Mouse (Mus musculus) layer of hippocampus, adult 2 months (tissue): ENCODE measurements at regions not wholly inside any gene's neighbourhood (a gene's known extent, or its start where the extent isn't known, plus 50 kb on each side); places are given as distances from the start of the nearest gene placed in this dataset.
A peak's percentile ranks its signal among the peaks of the same experiment; 100 is the strongest.

Source experiments
- DNase-seq, 2 experiments: peaks; one replicate each; pipeline ENCODE4 v3.0.0; 2022; ENCODE audit warnings: low spot score in 2 of 2
- H3K27ac ChIP-seq: fragments of 200-600 bp; 2 replicates; pipeline ENCODE4 v1.8.1; 2022
- H3K4me3 ChIP-seq: fragments of 200-600 bp; 2 replicates; pipeline ENCODE4 v1.8.1; 2022; ENCODE audit warnings: mild to moderate bottlenecking
- CTCF ChIP-seq: fragments of 200-600 bp; conservative IDR thresholded peaks from 2 replicates; pipeline ENCODE4 v1.8.1; 2022; ENCODE audit warnings: antibody characterized with exemption, mild to moderate bottlenecking, moderate library complexity

DNA sequence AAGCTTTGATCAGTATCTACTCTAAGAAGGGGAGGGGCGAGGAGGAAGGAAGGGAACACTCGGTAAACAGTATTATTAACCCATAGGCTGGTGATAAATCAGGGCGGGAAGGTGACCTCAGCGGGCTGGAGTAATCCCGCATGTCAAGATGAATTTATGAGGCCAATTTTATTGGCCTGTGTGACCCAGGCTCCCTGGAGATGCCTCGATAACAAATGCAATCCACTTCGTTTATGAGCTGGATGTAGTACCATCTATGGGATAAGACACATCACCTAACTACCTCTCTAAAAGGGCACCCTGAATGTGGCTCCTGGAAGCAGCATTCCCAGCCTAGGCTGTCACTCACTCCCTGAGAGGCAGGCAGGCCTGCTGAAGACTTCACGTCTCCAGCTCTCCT, 321.2 kb upstream of the Zfp703 start:
- no peak for TF ChIP-seq CTCF
- Histone ChIP-seq H3K27ac (no peak overlapping the region), H3K4me3 (no peak overlapping the region)
- DNase-seq = no peak

GRCm38 (mm10) chr8:26656310-26657075, 320.6 kb upstream of the Zfp703 start:
- H3K27ac ChIP-seq = no peak overlapping the region
- DNase-seq = no peak
- H3K4me3 ChIP-seq = no peak overlapping the region
- no peak for TF ChIP-seq CTCF

- DNase-seq = no peak
- Histone ChIP-seq H3K4me3 (no peak overlapping the region), H3K27ac (no peak overlapping the region)
- peak; percentile 68 for TF ChIP-seq CTCF
Observed at GRCm38 (mm10) chr8:26659381-26659780, 317.7 kb upstream of the Zfp703 start.

- no peak for TF ChIP-seq CTCF
- H3K4me3 ChIP-seq = no peak overlapping the region
- no peak for DNase-seq
- no peak overlapping the region for H3K27ac ChIP-seq
Observed at GRCm38 (mm10) chr8:26669541-26669940, 307.6 kb upstream of the Zfp703 start.

DNA sequence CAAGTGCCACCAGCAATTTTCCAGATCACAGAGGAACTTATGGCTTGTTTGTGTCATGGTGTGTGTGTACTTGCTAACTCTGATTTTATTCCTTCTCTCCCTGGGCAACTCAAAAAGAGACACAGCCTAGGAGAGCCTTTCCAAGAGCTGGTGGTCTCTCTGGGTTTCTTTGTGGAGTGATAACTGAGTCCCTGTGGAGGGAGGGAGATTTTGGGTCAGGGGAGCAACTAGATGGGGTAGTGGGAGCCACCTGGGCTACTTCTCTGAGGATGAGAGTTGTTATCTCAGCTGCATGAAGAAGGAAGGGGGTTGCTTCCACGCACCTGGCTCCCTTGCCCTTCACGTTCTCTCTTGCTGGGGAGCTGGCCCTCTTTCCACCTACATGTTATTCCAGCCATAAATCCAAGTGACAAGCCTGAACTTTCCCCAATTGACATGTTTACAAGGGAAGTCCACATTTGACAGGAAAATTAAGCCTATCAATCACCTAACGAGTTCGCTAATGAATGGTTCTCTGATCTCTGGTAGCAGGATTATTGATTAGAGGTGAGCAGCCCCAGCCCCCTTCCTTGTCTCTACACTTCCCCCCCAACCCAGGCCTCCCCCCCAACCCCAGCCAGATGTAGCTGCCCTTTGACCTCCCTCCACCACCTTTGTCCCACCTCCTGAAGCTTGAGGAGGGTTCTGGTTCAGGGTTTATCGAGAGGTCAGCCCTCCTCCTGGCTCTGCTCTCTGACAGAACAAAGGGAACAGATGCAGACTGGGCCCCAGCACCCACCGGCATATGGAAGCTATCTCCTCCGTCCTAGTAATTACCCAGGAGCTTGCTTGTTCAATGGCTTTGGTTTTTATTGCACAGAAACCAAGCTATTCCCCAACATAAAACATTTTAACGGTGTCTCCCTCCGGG, 304.4 kb upstream of the Zfp703 start:
- Histone ChIP-seq H3K4me3 (no peak overlapping the region), H3K27ac (no peak overlapping the region)
- no peak for DNase-seq
- no peak for TF ChIP-seq CTCF

GRCm38 (mm10) chr8:26677584-26678138, 299.5 kb upstream of the Zfp703 start:
- H3K4me3 ChIP-seq = peak overlapping the region; percentile 34; the same call in 1 of the 2 replicates
- DNase-seq = no peak
- TF ChIP-seq CTCF = no peak
- no peak overlapping the region for H3K27ac ChIP-seq

DNA sequence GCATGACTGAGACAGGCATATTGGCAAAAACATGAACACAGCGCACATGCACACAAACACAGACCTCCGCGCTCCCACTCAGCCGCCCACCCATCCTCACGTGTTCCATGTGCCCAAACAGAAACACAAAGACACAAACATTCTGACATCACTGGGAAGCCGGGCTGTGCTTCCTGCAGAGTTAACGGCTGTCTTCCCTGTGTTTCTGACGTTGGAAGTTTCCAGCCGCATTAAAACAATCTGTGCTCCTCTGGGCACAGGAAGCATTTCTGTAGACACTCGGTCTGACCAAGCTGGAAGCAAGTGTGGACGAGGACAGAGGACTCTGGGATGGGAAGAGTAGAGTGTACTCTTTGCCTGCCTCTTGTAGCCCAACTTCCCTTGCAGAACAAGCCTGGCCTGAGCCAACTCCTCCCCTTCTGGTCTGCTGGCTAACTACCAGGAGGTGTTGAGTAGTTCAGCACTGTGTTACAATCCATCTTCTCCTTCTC, 296.2 kb upstream of the Zfp703 start:
- peak; percentile 79 to 85 for DNase-seq
- TF ChIP-seq CTCF = no peak
- Histone ChIP-seq H3K27ac (no peak overlapping the region), H3K4me3 (no peak overlapping the region)

DNA sequence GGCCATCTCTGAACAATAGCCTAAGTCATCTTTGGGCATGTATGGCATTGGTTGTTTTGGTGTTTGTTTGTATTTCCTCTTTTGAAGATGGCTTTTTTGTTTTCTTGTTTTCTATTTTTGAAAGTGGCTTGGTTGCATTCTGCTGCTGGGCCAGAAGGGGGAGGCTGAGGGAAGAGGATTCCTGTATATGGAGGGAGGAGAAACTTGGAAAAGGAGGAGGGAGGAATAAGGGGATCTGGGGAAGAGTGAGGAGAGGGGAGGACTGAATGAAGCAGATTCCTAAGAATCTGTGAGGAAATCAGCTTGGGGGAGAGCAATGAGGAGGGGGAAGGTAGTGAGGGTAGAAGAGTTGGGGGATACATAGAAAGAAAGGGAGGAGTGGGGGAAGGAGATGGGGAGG, 290.0 kb upstream of the Zfp703 start:
- DNase-seq = peak; percentile 15 to 34
- Histone ChIP-seq H3K4me3 (no peak overlapping the region), H3K27ac (no peak overlapping the region)
- peak; percentile 82 for TF ChIP-seq CTCF

DNA sequence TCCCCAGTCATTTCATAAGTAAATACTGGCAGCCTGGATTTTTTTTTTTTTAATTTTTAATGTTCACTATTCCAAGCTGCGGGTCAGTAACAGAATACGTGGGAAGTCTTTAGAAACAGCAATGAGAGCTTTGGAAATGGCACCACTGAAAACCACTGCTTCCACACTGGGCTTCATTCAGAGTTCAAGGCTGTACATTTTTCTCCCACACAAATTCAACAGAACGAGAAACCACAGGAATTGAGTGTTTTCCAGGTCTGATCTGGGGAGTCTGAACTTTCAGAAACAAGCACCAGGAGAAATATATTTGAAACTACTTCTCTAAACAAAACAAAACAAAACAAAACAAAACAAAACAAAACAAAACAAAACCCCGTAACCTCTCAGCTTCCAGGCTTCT, 289.1 kb upstream of the Zfp703 start:
- H3K27ac ChIP-seq = no peak overlapping the region
- H3K4me3 ChIP-seq = no peak overlapping the region
- no peak for DNase-seq
- TF ChIP-seq CTCF = no peak

DNA sequence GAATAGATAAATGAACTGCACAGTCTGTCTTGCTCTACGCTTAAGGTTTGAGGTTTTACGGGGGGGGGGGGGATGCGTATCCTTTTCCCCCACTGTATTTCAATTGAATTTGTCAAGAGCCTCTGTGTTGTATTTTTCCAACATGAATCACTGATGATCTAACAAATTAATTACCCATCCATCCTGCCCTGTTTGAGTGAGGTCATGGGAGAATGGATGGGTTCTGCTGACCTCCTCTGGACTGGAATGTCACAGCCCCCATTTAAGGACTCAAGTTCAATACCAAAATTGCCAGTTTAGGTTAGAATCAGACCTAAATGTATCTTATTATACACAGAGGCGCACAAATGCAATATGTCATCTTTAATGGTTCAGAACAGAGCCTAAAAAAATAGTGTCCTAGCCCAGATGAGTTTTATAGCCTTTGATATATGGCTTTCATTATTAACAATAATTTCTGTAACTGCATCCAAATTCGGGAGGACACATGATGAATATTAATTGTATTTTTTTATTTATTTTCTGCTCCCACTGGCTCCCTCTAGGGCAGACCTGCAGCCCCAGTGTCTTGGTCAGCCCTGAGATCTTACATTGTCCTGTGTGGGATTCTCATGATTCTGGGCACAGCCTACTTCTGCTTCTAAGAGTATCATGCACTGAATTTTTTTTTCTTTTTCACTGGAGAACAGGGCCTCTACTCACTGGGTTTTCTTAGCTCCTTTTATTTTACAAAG, 288.2 kb upstream of the Zfp703 start:
- TF ChIP-seq CTCF = peak; percentile 37
- H3K4me3 ChIP-seq = no peak overlapping the region
- no peak overlapping the region for H3K27ac ChIP-seq
- no peak for DNase-seq

DNA sequence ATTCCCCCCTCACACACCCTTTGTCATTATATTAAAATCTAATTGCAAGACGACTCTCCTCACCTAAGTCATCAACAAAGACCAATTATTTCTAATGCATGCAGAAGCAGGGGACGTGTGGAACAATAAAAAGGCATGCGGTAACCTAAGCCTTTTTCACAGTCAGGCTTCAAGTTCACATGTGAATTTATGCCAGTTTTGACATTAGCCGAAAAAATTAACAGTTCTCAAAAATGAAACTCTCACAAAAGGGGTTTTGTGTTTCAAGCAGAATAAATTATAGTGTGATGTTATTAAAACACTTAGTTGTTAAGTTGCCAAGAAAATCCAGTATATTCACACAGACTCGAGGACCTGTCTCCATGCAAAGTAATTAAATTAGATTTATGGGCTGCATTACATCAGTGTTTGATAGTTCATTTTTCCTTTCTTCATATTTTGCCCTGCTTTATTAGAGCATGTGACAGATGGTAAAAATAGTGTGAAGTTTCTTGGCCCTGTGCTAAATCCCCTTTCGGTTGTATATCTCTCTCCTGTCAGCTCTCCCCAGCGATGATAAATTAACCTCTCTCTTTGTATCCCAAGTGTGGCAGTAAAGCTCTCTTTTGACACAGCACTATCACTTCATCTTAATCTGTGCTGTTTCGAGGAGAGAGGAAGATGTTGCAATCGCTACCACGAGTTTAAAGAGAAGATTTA, 287.5 kb upstream of the Zfp703 start:
- no peak overlapping the region for H3K27ac ChIP-seq
- DNase-seq = no peak
- TF ChIP-seq CTCF = no peak
- no peak overlapping the region for H3K4me3 ChIP-seq

GRCm38 (mm10) chr8:26690178-26690735, 286.9 kb upstream of the Zfp703 start:
- H3K27ac ChIP-seq = no peak overlapping the region

More at GRCm38 (mm10) chr8:26690178-26690735, 286.9 kb upstream of the Zfp703 start:
- H3K4me3 ChIP-seq = no peak overlapping the region
- no peak for DNase-seq
- TF ChIP-seq CTCF = no peak
